Mouse (Mus musculus): ENCODE results near the gene Adam19.

The Adam19 gene

DNA sequence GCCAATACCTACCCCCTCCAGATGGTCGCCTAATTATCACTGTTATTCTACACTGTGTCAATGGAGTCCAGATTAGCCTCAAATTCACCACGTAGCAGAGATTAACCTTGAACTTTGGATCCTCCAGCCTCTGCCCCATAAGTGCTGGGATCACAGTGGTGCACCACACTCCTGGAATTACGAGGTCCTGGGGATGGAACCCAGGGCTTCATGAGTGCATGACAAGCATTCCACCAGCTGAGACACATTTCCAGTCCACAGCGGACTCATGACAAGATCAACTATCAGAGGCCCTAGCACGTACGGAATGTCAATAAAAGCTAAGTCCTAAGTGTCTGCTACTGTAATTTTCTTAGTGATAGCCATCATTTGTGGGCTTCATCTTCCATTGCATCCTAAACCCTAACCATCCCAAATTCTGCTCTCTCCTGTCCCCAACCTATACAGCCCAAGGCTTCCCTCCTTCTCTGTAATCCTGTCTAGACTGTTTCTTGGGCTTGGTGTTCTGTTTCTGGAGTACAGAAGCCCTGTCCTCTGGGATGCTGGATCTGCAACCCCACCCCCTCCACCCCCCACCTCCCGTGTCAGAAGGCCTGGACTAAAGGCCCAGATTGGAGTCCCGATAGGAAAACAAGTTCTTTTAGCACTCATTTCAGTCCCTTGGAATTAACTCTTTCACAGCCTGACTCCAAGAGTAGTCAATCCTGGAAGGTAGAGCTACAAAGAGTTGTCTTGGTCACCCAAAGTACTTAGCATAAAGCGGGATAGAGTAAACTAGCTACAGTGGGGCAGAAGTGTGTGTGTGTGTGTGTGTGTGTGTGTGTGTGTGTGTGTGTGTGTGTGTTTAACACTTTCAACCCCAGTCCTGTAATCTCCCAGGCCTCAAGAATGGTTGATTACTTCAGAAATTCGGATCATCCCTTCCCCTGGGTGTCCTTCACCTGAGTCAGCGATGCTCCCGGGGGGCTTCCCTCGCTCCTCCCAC lies 589 bp upstream of the Adam19 start:
- no peak for DNase-seq

DNA sequence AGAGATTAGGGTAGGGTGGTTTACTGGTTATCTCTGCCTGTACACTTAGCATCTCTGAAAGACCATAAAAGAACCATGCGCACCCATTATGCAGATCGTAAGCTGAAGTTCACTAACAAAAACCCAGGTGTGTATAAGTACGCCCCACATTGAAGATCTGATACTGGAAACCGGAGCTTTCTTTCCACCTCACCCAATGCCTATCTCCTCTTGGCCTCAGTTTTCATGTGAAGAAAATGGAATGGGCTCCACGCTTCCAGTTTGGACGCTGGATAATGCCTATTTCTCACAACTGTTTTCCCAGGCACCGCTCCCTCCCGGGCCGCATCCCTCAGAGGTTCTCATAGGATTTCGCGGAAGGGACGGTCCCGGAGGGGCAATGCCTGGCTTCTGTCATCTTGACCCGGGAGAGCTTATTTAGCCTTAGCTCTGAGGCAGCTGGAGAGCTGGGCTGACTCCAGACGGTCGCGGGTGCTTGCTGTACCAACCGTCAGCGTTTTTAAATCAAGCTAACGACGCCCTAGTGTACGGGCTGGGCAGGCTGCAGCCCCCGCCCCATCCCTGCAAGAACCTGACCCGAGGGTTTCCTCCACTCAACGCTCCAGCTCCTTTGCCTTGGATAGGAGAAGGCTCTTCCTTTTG lies 1.1 kb downstream of the Adam19 start:
- DNase-seq = peak; percentile 24 to 41

DNA sequence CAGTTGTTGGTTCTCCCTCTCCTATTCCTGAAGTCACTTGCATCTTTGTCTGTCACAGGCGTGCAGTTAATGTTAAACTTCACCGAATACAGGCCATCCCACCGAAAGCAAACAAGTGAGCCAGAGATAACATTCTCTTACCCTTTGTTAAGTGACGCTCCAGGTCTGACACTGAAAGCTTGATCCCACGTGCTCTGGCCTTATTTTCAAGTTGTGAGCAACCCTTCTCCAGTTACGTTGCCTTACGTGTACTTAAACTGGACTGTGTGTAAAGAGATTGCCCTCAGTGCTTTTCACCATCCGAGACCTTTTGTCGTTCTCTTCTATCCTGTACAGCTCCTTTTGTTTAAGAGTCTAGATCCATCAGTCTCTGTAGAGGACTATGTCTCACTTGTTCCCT lies 2.2 kb downstream of the Adam19 start:
- no peak for DNase-seq

DNA sequence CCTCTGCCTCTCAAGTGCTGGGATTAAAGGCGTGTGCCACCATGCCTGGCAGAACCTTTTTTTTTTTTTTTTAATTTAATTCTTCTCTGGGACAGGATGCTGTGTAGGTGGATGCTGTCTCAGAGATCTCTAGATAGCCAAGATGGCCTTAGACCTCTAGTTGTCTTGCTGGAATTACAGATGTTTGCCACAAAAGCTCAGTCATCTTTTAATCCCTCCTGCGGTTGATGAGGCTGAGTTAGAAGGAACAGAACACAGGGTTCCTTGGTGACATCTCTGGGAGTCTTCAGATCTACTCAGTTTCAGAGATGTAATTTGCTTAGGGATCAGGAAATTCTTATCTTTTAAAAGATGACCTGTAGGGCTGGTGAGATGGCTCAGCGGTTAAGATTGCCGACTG lies 3.1 kb downstream of the Adam19 start:
- no peak for DNase-seq

GRCm38 (mm10) chr11:46059887-46060650 lies 4.3 kb downstream of the Adam19 start:
- DNase-seq = peak in 1 of 2 experiments; percentile 35

GRCm38 (mm10) chr11:46060651-46061020 lies 4.8 kb downstream of the Adam19 start:
- no peak for DNase-seq

DNA sequence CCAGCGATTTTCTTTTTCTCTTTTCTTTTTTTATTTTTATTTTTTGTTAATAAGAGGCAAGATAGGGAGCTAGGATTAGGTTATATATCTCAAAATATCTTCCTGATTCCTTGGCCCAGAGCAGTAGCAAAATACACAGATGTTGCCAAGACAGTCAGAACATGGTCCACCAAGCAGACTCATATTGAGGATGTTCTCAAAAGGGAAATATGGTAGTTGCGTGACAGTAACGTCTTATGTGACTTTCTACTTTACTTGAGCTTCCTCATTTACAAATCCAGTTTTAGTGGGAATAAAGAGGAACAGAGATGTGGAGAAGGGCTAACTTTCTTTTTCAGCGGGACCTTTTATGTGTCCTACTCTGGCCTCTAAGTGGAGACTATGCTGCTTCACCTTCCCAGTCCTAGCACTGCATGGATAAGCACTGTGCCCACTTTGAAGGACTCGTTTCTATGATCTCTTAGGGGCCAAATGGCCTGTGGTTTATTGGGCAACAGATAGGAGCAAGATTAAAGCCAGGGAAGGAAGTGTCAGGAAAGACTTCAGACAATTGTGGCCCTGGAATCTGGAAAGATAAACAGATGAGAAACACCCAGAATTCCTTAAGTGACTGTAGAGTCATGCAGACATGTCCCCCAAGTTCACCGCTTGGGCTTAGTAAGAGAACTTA lies 6.1 kb downstream of the Adam19 start:
- DNase-seq = no peak

DNA sequence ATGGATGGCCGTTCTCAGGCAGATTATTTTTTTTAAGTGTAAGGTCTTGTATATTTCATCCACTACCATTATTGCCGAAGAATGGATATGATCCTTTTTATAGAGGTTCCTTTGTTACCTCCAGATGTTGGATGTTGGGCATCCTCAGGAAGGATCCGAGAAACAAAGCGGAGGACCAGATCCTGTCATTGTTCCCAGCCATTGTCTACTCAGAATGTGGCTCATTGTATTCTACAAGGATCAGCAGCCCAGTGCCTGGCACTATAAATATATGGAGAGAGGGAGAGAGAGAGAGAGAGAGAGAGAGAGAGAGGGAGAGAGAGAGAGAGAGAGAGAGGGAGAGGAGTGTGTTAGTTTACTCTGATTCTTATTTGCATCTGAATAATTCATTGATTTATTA lies 6.8 kb downstream of the Adam19 start:
- DNase-seq = no peak

DNA sequence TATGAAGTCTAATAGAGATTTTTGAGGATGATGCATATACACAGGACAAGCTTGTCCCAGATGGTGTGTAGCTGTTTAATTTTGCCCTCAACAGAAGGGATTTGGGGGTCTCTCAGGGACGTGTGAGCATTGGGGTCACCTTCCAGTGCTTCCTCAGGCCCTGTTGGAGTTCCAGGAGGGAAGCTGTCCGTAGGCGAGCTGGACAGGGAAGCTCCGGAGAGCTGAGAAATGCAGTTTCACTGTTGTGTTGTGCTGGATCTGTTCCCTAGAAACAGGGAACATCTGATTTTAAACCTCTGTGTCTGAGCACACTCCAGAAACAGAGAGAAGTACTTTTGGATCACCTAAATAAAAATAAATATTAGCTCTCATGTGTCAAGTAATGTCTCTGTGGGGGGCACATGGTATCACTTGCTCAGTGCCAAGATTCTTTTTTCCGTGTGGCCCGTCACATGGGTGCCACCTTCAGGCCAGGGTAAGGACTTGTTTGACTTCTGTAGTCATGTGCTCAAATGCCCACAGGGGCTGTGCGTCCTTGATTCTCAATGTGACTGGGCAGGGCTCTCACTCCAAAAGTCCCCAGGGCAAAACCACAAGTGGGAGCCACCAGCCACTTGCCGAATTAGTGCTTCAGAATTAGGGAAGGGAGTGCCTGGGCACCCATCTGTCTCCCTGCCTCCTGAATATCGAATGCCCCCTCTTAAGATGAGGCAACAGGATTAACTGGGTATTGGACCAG lies 7.4 kb downstream of the Adam19 start:
- DNase-seq = peak in 1 of 2 experiments; percentile 28

- peak in 1 of 2 experiments; percentile 29 for DNase-seq
Measured at GRCm38 (mm10) chr11:46064767-46065166, 9.0 kb downstream of the Adam19 start.

DNA sequence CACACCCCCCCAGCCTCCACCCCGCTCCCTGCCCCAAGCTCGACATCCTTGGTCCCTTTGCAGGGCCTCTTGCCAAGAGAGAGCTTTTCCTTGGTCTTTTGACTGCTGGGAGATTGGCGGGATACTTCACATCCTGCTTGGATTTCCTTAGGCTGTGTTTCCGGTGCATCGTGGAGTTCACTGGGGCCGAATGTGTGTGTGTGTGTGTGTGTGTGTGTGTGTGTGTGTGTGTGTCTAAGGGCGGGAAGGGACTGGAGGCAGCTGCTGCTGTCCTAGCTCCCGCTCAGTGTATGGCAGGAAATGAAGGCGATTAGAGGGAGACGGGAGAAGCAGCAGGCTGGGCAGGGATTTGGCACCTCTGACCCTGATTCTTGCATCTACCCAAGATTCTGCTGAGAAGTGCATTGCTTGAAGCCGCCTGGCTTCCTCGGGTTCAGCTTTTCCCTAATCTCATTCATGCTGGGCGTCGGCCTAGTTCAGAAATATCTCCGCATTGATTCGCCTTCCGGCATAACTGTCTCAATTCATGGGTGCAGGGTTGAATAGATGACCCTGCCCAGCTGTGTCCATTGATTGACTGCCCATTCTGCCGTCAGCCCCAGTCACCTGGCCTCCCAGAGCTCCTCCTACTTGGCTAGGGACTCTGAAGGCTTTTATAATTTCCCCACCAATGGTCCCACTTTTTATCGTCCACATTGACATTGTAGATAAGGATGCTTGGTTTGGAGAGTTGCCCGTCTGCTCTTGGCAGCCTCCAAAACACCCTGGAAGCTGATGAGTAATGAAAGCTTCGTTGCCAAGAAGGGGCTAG lies 9.6 kb downstream of the Adam19 start:
- DNase-seq = peak; percentile 55 to 60

DNA sequence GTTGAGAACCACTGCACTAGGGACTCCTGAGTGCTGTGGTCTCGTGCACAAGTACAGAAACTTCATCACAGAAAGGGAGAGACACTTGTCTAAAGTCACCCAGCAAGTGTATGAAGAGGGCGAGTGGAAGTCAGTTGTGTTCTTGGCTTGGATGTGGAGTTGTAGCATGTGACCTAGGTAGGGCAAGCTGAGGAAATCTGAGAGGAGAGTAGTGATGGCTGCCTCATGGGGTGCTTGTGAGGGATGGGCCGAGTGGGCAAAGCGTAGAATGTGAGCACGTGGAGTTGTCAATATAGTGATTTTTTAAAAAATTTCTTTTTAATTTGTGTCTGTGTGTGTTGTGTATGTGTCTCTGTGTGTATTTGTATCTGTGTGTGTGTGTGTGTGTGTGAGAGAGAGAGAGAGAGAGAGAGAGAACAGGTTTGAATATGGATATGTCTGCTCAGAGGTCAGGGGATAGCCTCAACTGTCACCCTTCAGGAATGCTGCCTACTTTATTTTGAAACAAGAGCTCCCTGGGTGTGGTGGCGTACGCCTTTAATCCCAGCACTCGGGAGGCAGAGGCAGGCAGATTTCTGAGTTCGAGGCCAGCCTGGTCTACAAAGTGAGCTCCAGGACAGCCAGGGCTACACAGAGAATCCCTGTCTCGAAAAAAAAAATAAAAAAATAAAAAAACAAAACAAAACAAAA lies 11.7 kb downstream of the Adam19 start:
- DNase-seq = no peak

DNA sequence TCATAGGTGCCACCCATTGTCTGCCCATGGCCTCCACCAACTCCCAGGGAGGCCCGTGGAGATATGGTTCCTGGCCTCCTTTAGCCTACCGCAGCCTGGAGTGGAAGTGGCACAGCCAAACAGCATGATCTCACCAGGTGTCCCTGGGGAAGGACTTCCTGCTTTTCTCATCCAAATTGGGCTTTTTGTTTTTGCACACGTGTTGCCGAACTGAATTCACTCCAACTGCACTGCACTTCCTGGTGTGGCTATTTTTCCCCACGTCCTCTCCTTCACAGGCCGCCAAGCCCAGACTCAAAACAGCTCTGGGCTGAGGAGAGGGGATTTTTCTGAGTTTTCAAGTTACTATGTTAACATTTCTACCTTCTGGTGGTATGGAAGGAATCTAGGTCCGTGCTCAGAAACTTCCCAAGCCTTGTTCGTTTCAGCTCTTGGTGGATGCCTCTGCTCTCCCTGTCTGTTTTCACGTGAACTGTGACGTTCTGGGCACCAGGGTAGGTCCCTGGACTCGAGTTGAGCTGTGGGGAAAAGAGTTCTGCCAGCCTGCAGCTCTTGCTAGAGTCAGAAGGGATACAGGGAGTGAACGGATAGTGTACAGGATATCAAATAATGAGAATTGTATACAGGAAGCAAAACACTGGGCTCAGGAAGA lies 13.1 kb downstream of the Adam19 start:
- no peak for DNase-seq

DNA sequence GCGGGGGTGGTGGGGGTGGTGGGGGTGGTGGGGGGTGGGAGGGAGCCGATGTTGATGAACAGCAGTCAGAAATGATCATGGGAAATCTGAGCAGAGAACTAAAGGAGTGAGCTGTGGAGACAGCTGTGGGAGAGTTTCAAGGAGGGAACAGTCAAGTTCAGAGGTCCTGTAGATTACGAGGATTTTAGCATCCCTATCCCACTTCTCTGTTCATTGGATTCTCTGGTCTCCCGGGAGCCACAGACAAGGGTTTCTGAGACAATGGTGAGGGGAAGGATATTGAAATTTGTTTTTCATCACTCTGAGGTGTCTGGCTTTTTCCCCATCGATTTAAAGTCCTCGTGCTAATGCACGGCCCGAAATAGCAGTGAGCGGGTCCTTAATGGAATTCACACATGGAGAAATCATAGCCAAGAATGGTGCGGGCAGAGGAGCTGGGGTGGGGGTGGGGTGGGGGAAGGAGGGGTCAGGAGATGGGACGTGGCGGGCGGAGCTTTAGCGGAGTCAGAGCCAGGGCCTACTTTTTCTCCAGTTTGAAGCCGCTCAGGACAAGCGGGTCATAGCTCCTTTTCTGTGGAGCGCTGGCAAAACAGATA lies 13.7 kb downstream of the Adam19 start:
- no peak for DNase-seq

- no peak for DNase-seq
Measured at GRCm38 (mm10) chr11:46070161-46070560, 14.4 kb downstream of the Adam19 start.

GRCm38 (mm10) chr11:46070789-46071188 lies 15.0 kb downstream of the Adam19 start:
- DNase-seq = no peak

DNA sequence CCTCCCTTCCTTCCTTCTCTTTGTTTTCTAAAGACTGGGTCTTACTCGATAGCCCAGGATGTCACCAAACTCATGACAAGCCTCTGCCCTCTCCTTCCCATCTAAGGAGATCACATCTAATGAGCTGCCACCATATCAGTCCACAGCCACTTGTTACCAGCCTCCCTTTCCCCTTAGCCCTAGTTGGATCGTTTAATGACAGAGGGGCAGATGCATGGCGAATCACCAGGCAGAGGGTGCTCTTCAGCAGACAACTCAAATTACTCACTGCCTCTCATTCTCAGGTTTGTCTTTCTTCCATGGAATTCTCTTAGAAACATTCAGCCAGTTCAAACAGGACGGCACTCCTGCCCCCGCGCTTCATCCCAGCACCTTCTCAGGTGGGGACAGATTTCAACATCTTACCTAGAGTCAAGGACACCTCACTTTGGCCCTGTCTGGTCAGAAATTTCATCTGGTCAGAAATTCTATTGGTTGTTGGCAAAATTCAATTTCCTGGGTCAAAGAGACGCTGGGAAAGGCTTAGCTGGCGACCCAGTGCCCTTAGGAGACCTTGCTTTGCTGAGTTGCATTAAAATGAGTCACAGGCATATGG lies 16.8 kb downstream of the Adam19 start:
- no peak for DNase-seq

GRCm38 (mm10) chr11:46073061-46073849 lies 17.5 kb downstream of the Adam19 start:
- DNase-seq = no peak
